Mouse (Mus musculus) layer of hippocampus, postnatal 14 days (tissue): Measurements from ENCODE around the gene Rbmx. TPM values are rescaled to one million over a fixed set of nuclear protein-coding genes. Genes with fewer than 3 reads are reported as not detected.

Experiments used
- DNase-seq, 2 experiments: peaks; one replicate each; pipeline ENCODE4 v3.0.0; 2021 to 2022; ENCODE audit warnings: low spot score in 2 of 2, mixed read lengths in 1 of 2
- long read RNA-seq, 2 experiments: library from polyadenylated mRNA; stranded (forward); transcript quantifications; one replicate each; pipeline ENCODE4 v2.0.0; 2021
- total RNA-seq, 2 experiments: library from RNA; stranded (reverse); gene quantifications; 2 replicates each; pipeline ENCODE4 v1.2.3; 2021

The Rbmx gene
- 10 to 100 TPM; 65.2 to 71.4 TPM for total RNA-seq
- long read RNA-seq, experiment 1, transcript Rbmx-205 (10 exons, 2,139 nt): major isoform, 42 of 74 reads
- long read RNA-seq, experiment 1, partial matches to known transcripts: 18 of 74 reads
- long read RNA-seq, experiment 1, other reads (novel, unspliced or antisense): 11 of 74 reads
- long read RNA-seq, experiment 2, transcript Rbmx-205 (10 exons, 2,139 nt): major isoform, 25 of 75 reads
- long read RNA-seq, experiment 2, transcript Rbmx-202 (9 exons, 2,108 nt): minor isoform, 6 of 75 reads
- long read RNA-seq, experiment 2, partial matches to known transcripts: 26 of 75 reads
- long read RNA-seq, experiment 2, other reads (novel, unspliced or antisense): 18 of 75 reads

DNA sequence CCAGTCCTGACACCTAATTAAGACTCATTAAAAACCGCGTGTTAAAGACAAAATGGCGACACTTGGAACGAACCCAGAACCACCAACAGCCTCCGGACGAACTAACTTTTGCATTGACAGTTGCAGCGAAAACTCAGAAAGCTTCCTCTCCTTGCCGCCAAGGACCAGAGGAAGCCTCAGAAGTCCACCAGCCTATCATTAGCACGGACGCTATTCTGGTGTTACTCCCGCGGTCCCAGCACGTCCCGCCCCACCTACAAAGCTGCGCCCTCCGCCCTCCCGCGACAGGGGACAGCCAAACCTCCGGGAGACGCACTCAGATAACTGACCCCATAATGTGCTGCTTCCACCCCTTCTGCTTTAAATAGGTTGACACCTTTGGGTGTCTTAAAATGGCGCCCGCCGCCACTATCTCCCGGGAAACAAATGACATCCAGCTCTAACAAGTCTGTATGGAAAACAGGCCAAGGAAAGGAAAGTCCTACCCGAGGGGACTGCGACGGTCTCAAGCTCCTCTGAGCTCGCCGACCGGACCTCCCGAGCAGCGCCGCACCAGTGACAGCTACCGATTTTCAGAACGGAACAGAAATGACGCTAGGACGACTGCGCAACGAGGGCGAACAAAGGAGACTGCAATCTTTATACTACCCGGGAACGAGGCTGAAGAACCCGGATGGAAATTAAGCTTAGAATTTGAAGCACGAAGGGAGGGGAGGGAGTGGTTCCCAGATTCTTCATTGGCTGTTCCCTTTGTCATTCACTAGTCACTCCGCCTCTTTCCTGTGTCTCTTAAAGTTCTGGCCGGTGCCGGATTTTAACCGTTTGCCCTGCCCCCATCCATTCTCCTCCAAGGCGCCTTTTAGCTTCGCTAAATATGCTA, at the start of gene Rbmx:
TSS of gene Rbmx (minus strand) at position 670 of the 880 bp plus-strand sequence.
- peak; percentile 85 to 94 for DNase-seq

DNA sequence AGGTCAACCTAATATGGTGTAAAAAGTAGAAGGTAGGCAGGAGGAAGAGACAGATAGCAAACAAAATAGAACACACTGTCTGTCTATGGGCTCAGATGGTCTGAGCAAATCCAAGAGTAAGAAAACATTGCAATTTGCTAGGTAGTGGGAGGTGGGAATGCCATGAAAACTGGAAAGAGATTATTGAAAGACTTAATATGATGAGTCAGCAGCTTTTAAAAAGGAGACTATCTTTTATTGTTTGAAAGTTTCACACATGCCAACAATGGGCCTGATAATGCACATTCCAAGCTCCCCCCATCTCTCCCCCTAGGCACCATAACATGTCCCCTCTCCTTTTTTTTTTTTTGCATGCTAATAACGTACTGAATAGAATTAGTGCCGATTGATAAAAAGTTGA, 41.1 kb upstream of the Rbmx start:
- no peak for DNase-seq

DNA sequence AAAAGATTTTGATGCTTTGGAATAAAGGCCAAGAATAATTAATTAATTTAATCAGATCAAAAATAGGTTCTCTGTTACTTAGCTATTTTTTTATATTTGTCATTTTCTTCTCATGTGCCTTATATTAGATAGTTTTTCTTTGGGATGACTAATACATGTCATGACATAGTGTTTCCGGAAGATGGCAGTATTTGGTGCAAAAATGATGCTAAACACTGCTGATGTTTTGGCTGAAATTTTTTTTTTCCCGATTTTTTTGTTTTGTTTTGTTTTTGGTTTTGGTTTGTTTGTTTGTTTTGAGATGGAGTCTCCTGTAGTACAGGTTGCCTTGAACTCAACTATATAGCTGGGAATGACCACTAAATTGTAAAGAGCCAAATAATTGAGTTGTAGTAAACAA, 38.8 kb upstream of the Rbmx start:
- peak in 1 of 2 experiments; percentile 7 for DNase-seq

DNA sequence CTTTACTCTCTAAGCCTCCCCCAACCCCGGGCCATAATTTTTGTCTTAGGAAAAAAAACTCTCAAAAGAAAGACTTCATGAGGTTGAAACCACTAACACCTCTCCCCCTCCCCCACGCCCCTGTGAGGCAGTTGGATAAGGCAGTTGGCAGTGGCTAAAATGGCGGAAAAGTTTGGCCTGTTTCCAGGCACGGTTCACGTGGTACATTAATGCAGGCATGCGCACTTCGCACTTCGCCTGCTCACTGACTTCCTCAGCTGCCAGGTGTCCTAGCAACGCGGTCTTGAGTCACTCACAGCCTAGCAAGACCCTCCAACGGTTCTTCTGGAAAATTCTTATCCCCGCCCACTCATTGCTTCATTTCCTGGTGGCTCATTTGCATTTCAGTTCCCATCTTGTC, 15.9 kb upstream of the Rbmx start, which contains the start of gene Gm364:
TSS of gene Gm364 (plus strand) at position 386 of the 400 bp plus-strand sequence.
- DNase-seq: no peak

DNA sequence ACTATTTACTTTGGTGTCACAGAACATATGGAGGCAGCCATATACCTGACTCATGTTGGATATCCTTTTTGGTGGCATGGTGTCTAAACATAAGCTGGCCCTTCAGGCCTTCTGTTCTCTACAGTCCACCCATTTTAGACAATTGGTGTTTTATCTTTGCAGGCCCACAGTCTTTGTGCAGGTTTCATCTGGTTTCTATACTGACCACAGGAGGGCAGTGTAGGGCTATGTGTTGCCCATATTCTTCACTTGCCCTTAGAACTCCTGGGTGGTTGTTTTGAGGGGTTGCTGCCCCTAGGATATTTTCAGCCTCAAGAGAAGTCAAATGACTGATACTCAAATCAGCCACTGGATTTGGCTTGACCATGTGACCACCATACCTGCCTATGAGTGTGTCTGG, 10.8 kb upstream of the Rbmx start:
- no peak for DNase-seq

DNA sequence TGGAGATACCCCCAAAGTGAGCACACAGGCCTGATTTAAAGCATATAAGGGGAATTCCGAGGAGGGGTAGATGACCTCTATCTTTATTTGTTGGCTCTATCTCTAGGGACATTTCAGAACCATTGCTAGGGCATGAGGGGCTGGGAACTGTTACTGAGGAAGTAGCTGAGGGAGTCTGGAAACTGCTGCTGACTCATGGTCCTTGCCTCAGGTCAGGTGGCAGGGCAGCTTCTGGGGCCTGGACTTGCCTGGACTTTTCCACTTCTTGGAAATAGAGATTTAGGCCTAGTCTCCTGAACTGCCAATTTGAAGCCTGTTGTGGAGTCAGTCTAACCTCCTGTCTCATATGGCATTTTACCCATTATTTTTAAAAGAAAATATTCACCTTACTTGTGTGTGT, 8.6 kb upstream of the Rbmx start:
- no peak for DNase-seq

DNA sequence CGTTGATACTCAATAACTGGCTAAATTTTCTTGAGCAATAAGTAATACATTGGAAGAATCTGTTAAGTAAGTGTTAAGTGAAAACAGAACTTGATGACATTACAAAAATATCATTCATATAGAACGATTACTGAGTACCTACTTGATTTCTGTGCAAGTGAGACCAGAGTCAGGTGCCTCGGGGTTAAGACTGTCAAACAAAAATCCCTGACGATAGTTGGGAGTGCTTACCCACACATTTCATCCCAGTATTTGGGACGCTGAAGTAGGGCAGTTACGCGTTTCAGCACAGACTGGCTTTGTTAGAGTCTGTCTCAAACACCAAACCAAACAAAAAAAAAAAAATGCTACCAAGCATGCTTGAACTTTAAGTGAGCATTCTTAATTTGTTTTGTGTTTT, 576 bp upstream of the Rbmx start:
- DNase-seq: no peak

DNA sequence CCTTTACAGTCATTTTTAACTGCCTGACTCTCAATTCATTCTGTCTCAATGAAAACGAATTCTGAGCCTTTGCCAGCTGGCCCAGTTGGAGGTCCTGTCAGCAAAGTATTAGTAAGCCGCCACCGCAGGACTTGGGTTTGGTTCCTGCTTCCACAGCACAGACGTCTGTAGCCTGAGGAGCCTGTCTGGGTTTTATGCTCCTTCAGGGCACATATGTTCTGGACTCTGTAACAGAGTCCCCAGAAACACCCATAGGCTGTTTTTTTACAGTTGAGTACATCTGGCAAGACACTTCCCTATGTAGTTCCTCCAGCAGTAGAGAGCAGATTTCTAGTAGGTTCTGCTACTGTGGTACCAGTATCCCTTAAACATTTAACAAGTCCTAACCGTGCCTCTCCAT, 11.9 kb downstream of the Rbmx start:
- DNase-seq: no peak

DNA sequence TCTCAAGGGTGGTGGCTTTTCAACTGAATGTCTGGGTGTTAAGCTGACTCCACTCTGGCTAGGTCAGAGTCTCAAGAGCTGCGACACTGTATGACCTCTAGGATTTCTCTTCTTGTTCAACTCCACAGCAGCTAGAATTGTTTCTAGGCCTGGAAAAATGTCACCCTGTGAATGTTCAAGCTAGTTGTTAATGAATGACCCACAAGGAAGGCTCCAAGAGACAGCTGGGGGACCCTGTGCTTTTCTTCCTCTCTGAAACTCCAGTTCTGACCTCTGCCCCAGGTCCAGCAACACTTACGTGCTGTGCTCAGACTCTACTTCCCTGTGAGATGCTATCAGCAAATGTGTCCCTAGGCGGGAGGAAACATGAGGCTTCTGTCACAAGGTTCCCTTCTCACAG, 14.3 kb downstream of the Rbmx start:
- no peak for DNase-seq

DNA sequence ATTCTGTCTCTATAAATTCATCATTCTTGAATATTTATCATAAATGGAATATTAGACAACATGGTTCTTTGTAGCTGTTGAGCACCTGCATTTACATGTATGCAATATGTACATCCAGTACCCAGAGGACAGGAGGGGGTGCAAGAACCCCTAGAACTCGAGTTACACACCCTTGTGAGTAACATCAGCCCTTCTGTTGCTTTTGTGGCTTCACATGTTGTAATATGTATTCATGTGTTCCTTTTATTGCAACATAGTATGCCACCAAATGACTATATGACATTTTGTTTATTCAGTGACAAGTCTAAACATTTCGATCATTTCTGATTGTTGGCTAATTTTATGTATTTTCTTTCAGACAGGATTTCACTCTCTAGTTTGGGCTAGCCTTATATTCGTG, 15.7 kb downstream of the Rbmx start:
- DNase-seq: no peak

DNA sequence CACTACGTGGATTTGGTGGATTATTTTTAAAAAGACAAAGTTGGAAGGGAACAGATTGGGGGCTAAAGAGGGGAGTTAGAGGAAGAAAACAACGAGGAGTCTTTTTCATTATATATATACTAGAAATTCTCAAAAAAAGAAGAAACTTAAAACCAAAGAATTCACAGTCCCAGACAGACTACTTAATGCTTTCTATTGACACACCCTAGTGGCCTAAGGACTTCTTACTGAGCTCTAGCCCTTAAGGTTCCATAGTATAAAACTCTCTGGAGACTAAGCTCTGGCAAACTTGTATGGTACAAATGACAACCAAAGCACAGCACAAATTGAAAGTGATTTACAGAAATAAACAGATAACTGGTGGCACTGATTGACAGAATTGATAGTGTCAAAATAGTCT, 18.8 kb downstream of the Rbmx start:
- DNase-seq: no peak

DNA sequence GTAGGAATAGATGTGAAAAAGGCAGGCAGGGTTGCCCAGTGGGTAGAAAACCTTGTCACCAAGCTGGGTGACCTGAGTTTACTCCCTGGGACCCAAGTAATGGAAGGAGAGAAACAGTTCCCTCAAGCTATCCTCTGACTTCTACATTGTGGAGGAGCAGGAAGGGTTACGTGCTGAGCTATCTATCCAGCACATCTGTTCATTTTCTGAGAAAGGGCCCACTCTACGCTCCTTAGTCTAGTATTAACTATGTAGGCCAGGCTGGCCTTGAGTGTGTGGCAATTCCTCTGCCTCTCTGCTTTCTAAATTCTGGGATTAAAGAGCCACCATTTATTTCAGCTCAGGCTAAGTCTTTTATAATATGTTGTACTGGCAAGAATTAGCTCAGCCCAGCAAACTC, 19.3 kb downstream of the Rbmx start:
- DNase-seq: no peak

DNA sequence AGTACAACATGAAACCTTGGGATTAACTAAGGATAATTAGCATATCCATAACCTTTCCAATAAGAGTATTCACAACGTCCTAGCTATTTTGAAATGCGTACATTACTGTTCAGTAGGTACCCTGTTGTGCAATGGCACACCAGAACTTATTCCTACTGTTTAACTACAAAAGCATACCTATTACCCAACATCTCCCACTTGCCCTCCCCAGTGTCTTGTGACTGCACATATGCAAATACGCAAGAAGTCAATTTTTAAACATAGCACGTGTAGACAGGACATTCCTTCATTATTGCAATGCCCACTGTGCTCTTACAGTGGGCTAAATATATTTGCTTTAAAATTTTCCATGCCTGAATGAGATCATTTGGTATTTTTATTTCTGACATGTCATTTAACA, 19.9 kb downstream of the Rbmx start:
- DNase-seq: no peak

DNA sequence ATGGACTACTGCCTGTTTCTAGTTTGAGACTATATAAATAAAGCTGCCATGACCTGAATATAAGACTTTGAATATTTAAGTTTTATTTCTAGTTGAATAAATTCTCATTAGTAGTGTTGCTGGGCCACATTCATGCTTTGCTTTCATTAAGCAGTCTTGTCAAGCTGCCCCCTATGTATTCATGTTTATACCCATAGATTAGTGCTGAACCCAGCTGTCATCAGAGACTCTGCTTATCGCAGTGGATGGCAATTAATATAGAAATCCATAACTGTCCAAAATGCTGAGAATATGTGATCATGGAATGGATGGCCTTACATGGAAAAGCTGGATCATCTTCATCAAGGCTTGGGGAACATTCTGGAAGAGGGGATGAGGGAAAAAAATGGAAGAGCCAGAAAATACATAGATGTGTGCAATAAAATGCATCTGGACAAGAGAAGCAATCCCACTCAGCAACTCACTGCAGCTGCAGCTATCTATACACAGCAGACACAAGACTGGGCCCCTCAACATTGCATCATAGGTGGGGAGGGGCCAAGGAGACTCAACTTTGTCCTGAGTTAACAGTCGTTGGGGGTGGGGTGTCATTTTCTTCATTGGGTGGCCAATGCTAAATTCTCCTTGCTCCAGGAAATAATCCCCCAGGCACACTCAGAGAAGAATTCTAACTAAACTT, 27.8 kb downstream of the Rbmx start:
- no peak for DNase-seq

DNA sequence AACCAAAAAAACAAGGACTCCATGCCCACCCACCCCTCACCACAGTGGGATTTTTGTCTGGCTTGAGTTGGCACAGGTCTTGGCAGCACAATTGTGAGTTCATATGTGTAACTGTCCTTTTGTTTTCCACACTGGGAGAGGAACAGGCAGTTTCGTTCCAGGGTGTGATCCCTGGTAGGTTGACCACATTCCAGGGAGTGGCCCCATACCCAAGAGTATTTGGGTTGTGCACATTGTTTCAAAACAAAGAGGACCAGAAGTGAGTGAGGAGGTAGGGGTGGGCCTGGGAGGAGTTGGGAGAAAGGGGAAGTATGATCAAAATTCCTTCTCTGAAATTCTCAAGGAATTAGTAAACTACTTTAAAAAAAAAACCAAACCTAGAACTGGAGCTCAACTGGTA, 33.5 kb downstream of the Rbmx start:
- DNase-seq: no peak

DNA sequence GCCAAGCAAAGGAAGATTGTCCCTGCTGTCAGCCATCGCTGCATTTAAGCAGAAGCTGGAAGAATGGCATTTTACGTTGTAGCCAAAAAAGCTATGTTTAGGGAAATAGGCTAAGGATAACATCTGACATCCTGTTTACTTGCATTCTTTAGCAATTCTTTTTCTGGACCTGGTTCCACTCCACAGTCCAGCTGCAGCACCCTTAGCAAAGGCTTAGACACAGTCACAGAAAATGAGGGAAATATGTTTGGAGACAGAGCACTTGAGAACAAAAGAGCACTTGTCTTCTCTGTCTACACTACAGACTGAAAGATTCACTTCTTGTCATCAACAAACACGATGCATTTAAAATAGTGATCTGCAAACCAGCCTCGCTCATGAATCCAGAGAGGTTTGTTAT, 53.6 kb downstream of the Rbmx start:
- DNase-seq: no peak

DNA sequence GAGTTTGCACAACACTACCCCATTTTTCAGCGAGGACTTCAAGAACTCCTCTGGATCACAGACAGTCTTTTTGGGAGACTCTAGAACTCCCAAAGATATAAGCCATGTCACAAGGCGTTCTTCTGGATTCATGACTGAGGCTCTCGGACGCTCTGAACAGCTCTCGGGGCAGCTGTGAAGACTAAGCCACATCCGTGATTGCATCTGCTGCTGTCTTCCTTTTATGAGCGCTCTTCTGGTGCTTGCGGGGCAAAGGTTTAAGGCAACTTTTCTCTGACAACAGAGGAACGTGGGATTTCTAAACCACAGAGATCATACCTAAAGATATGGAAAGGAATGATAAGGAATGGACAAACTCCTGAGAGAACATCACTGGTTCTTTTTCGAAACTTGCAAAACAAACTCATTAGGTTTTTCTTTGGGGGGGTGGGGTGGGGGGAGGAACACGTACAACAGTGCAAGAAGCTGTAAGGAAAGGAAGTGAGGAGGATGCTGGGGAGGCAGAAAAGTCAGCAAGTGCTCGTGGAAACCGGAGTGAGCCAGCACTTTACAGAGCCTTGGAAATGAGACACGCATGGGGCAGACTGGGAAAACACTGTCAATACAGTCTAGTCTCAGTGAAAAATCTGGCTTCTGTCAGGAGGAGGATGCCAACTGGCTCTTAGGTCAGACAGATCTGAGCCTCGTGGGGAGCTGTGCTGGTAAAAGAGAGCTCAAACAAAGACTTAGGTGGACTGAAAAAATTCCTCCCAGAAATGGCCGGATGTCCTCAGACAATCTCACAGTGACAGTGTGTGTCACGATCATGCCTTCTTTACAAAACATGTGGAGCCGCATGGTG, 54.2 kb downstream of the Rbmx start, which contains the start of gene Arhgef6:
TSS of gene Arhgef6 (minus strand) at position 359 of the 841 bp plus-strand sequence.
- DNase-seq: peak in 1 of 2 experiments; percentile 13

DNA sequence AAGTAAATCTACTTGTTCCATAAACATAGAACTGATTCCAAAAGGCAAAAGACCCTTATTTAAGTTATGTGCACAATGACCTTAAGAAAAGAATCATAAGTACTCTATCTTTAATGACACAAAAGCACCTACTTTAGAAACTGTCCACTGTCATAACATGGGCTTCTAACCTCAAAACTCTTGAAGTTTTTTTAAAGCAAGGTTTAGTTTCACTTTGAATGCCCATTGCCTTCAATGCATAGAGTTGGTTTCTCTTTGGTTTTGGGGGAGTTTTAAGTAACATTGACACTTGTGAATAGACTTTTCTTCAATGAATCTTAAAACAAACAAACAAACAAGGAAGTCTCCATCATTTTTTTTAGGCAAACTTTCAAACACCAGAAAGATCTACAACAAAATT, 55.3 kb downstream of the Rbmx start:
- no peak for DNase-seq

DNA sequence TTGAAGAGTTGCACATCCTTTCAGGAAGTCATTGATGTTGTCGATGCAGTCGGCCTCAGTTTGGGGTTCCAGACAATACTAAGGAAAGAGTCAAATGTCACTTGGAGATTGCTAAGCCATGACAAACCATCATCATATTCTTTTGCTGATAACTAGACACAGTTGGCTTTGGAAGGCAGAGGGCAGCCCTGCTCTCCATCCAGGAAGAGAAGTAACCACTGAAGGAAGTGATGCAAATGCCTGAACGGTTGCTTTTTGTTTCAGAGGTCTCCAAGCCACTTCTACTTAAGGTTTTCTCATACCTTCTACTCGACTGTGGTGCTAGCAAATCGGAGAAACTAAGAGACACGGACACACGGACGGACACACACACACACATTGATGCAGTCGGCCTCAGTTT, 55.9 kb downstream of the Rbmx start:
- DNase-seq: no peak

DNA sequence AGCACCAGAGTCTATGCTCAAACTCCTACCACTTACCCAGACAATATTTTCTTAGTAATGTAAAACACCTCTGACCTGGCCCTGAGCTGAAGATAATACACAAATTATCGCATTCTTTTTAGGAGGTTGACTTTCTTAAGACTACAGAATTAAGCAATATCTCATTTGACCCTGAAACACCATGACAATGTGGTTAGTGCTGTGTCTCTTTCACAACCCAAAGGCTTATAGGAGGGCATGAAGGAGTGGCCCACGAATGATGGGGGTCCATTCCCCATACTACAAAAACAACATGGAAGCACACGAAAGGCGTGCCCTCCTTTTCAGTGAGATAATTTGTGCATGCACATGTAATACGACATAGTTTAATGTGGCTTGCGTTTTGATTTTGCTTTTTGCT, 57.5 kb downstream of the Rbmx start:
- DNase-seq: no peak
